In the genomic region with DNA sequence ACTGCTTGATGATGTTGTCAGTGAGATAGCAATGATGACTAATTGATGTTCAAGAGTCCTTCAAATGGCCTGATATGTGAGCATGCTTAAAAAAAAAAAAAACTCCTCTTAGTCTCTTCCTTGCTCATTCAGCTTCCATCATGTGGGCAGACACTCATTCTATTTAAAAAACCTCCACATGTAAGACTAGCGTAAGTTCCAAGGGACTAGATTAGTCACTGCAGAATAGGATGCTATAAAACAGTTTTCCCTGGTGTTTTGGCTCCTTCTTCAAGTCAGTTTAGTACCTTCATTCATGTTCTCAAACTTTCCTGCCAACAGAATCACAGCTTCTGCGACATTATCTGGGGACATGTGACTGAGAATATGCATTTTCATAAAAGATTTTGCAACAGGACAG, we compare ENCODE assay signal across 15 mouse cellular contexts.
"Had no signal": no experiment of that assay in that cellular context is flagged by ENCODE, and none has a peak within 500 bp of the region (broad histone marks: within the 10 kb centered on the region; RNA-seq: fewer than 3 reads in every experiment).

No protein-coding gene starts in this region.

- ATAC-seq: hindbrain, embryonic 16.5 days; inflammation-experienced regulatory T-cells, adult 6 months; intestine, embryonic 15.5 days; intestine, postnatal 0 days had no signal

- DNase-seq: gastrocnemius, postnatal 25 days; heart, adult 18-20 months; heart, postnatal 10 days; heart, postnatal 4 days; kidney, adult 18-20 months; kidney, adult 8-10 months; kidney, postnatal 10 days; kidney, postnatal 25 days; kidney, postnatal 4 days; liver; liver, embryonic 13.5 days had no signal
